ENCODE assay signal across 26 mouse cellular contexts in genomic region chr7:79647233-79647632, GRCm38 (mm10). TPM values are rescaled to one million over a fixed set of nuclear protein-coding genes. Genes with fewer than 3 reads are reported as not detected.
A peak's percentile ranks its signal among the peaks of the same experiment; 100 is the strongest.
DNase-seq lines count a peak whose midpoint lies in the region; ATAC-seq and TF ChIP-seq lines count a peak whose summit lies in the region.
"Had no signal": no experiment of that assay in that cellular context is flagged by ENCODE, and none has a peak within 500 bp of the region (broad histone marks: within the 10 kb centered on the region; RNA-seq: fewer than 3 reads in every experiment).

No protein-coding gene starts in this region.

- H3K4me1 ChIP-seq in embryonic facial prominence, embryonic 13.5 days = no peaks in the 10 kb centered on the region
- H3K4me1 ChIP-seq in embryonic facial prominence, embryonic 10.5 days = no peaks in the 10 kb centered on the region
- H3K4me1 ChIP-seq in heart, embryonic 10.5 days = no peaks in the 10 kb centered on the region
- 0 out of 2 replicates have a peak, but pooled peaks cover 3% of the 10 kb centered on the region for H3K4me1 ChIP-seq in kidney, embryonic 15.5 days
- H3K4me1 ChIP-seq in intestine, postnatal 0 days (replicated peaks; ENCODE audit: control insufficient read depth, insufficient read depth, low read length) = no peaks in the 10 kb centered on the region
- H3K4me1 ChIP-seq: forebrain, embryonic 15.5 days; hindbrain, embryonic 10.5 days; limb, embryonic 13.5 days; liver, embryonic 13.5 days; midbrain, embryonic 10.5 days; neural tube, embryonic 12.5 days had no signal

- no peaks in the 10 kb centered on the region for H3K27me3 ChIP-seq in embryonic facial prominence, embryonic 13.5 days
- H3K27me3 ChIP-seq in embryonic facial prominence, embryonic 10.5 days (replicated peaks; ENCODE audit: low read depth, poor library complexity, severe bottlenecking) = no peaks in the 10 kb centered on the region; the same call in 1 of the 2 replicates
- peaks cover 4% of the 10 kb centered on the region for H3K27me3 ChIP-seq in heart, embryonic 10.5 days (ENCODE audit: insufficient read depth, poor library complexity, severe bottlenecking)
- H3K27me3 ChIP-seq in kidney, embryonic 15.5 days = no peaks in the 10 kb centered on the region
- H3K27me3 ChIP-seq in intestine, postnatal 0 days (replicated peaks; ENCODE audit: control insufficient read depth, insufficient read depth, low read length) = no peaks in the 10 kb centered on the region; the same call in 1 of the 2 replicates
- H3K27me3 ChIP-seq: forebrain, embryonic 15.5 days; neural tube, embryonic 12.5 days had no signal

- H3K36me3 ChIP-seq in embryonic facial prominence, embryonic 13.5 days = no peaks in the 10 kb centered on the region
- no peaks in the 10 kb centered on the region for H3K36me3 ChIP-seq in embryonic facial prominence, embryonic 10.5 days (replicated peaks)
- H3K36me3 ChIP-seq in heart, embryonic 10.5 days = no peaks in the 10 kb centered on the region
- H3K36me3 ChIP-seq in kidney, embryonic 15.5 days = no peaks in the 10 kb centered on the region
- H3K36me3 ChIP-seq in intestine, postnatal 0 days (ENCODE audit: control insufficient read depth, insufficient read depth) = no peaks in the 10 kb centered on the region
- H3K36me3 ChIP-seq: forebrain, embryonic 15.5 days; hindbrain, embryonic 10.5 days; limb, embryonic 13.5 days; liver, embryonic 13.5 days; midbrain, embryonic 10.5 days; neural tube, embryonic 12.5 days had no signal

- no peak overlapping the region for H3K4me3 ChIP-seq in embryonic facial prominence, embryonic 13.5 days
- no peak overlapping the region for H3K4me3 ChIP-seq in embryonic facial prominence, embryonic 10.5 days
- no peak overlapping the region for H3K4me3 ChIP-seq in heart, embryonic 10.5 days
- H3K4me3 ChIP-seq in kidney, embryonic 15.5 days (replicated peaks) = no peak overlapping the region
- H3K4me3 ChIP-seq in intestine, postnatal 0 days (ENCODE audit: low read depth, low read length) = no peak overlapping the region
- H3K4me3 ChIP-seq: forebrain, embryonic 15.5 days; hindbrain, embryonic 10.5 days; limb, embryonic 13.5 days; liver, embryonic 13.5 days; midbrain, embryonic 10.5 days; neural tube, embryonic 12.5 days had no signal

- no peak overlapping the region for H3K9ac ChIP-seq in embryonic facial prominence, embryonic 13.5 days
- H3K9ac ChIP-seq in kidney, embryonic 15.5 days = no peak overlapping the region
- H3K9ac ChIP-seq in intestine, postnatal 0 days (ENCODE audit: low read depth, low read length) = no peak overlapping the region
- H3K9ac ChIP-seq: forebrain, embryonic 15.5 days; limb, embryonic 13.5 days; liver, embryonic 13.5 days; lung, embryonic 14.5 days; neural tube, embryonic 12.5 days had no signal

- peak; percentile 62; the same call in 1 of the 2 replicates for ATAC-seq in embryonic facial prominence, embryonic 13.5 days (ENCODE audit: insufficient number of reproducible peaks, insufficient read depth, low FRiP score, low TSS enrichment, low read depth)
- ATAC-seq in kidney, embryonic 15.5 days (replicated peaks; ENCODE audit: low FRiP score) = peak; percentile 87
- ATAC-seq in intestine, postnatal 0 days = no peak
- ATAC-seq: forebrain, embryonic 15.5 days; Patski had no signal

- no peak for DNase-seq in embryonic facial prominence, embryonic 10.5 days (ENCODE audit: low spot score)
- DNase-seq in heart, postnatal 14 days = peak; percentile 6 to 19
- DNase-seq in heart, embryonic 10.5 days (ENCODE audit: low spot score) = no peak
- peak; percentile 28 to 46 for DNase-seq in kidney, postnatal 4 days
- no peak for DNase-seq in adipocyte (ENCODE audit: low spot score)
- DNase-seq: adrenal gland, postnatal 14 days; cerebellum, adult 9-11 months; layer of hippocampus, postnatal 36 days; liver, embryonic 13.5 days; lung, embryonic 14.5 days; lung, postnatal 4 days; right cerebral cortex, postnatal 4 days; thymus, postnatal 25 days had no signal

- no peak overlapping the region for H3K4me2 ChIP-seq in embryonic facial prominence, embryonic 13.5 days
- H3K4me2 ChIP-seq in kidney, embryonic 15.5 days = no peak overlapping the region
- no peak overlapping the region for H3K4me2 ChIP-seq in intestine, postnatal 0 days (replicated peaks; ENCODE audit: low read depth)
- H3K4me2 ChIP-seq: forebrain, embryonic 15.5 days; limb, embryonic 13.5 days; liver, embryonic 13.5 days; lung, embryonic 14.5 days; neural tube, embryonic 12.5 days had no signal

- intact Hi-C loops in heart, postnatal 14 days (cut with DNase I) = no loop called here

- no peak for TF ChIP-seq CTCF in intestine, postnatal 0 days (IDR thresholded peaks at IDR 0.05; ENCODE audit: low read depth)

- H3K9me3 ChIP-seq in embryonic facial prominence, embryonic 13.5 days = no peaks in the 10 kb centered on the region
- no peaks in the 10 kb centered on the region for H3K9me3 ChIP-seq in embryonic facial prominence, embryonic 10.5 days
- H3K9me3 ChIP-seq in heart, embryonic 10.5 days = no peaks in the 10 kb centered on the region
- H3K9me3 ChIP-seq in kidney, embryonic 15.5 days (replicated peaks) = no peaks in the 10 kb centered on the region
- H3K9me3 ChIP-seq in intestine, postnatal 0 days (ENCODE audit: control insufficient read depth) = no peaks in the 10 kb centered on the region
- H3K9me3 ChIP-seq: forebrain, embryonic 15.5 days; hindbrain, embryonic 10.5 days; limb, embryonic 13.5 days; liver, embryonic 13.5 days; midbrain, embryonic 10.5 days; neural tube, embryonic 12.5 days had no signal

- WGBS in embryonic facial prominence, embryonic 13.5 days = 72% methylated on average over 3 of the region's 3 CpGs
- 88% methylated on average over 3 of the region's 3 CpGs for WGBS in embryonic facial prominence, embryonic 10.5 days
- 80% methylated on average over 3 of the region's 3 CpGs for WGBS in heart, embryonic 10.5 days
- 79% methylated on average over 3 of the region's 3 CpGs for WGBS in kidney, embryonic 15.5 days
- WGBS in intestine, postnatal 0 days = 92% methylated on average over 3 of the region's 3 CpGs

- H3K27ac ChIP-seq in embryonic facial prominence, embryonic 13.5 days = no peak overlapping the region
- no peak overlapping the region for H3K27ac ChIP-seq in embryonic facial prominence, embryonic 10.5 days (replicated peaks)
- no peak overlapping the region for H3K27ac ChIP-seq in heart, embryonic 10.5 days
- H3K27ac ChIP-seq in kidney, embryonic 15.5 days = peak overlapping the region; percentile 75
- no peak overlapping the region for H3K27ac ChIP-seq in intestine, postnatal 0 days (ENCODE audit: low read depth, low read length)
- H3K27ac ChIP-seq: forebrain, embryonic 15.5 days; hindbrain, embryonic 10.5 days; limb, embryonic 13.5 days; liver, embryonic 13.5 days; midbrain, embryonic 10.5 days; neural tube, embryonic 12.5 days; stomach, postnatal 0 days had no signal

RNA-seq across cellular contexts. Expression of gene Ticrr, which starts 12.8 kb away (rescaled TPM):
- 10.2 and 10.9 TPM in 2 replicates for polyA plus RNA-seq in embryonic facial prominence, embryonic 13.5 days (2015; fragmentation: Nextera tagmentation; extraction: Ambion mirVana)
- 16.4 and 16.5 TPM in 2 replicates for polyA plus RNA-seq in embryonic facial prominence, embryonic 10.5 days (2016; fragmentation: Nextera tagmentation; extraction: Ambion mirVana)
- 1 to 10 TPM in 1 of 2 experiments, under 1 TPM in 1; 0.29 to 1.2 TPM for total RNA-seq in heart, postnatal 14 days (2021)
- 9.2 and 15.5 TPM in 2 replicates for polyA plus RNA-seq in heart, embryonic 10.5 days (2016; fragmentation: Nextera tagmentation; extraction: Ambion mirVana)
- polyA plus RNA-seq in kidney, embryonic 15.5 days (2015; fragmentation: Nextera tagmentation; extraction: Ambion mirVana) = 11.2 and 11.6 TPM in 2 replicates
- 1.5 and 1.7 TPM in 2 replicates for polyA plus RNA-seq in intestine, postnatal 0 days (2015; fragmentation: Nextera tagmentation; extraction: Ambion mirVana)
- total RNA-seq: layer of hippocampus, adult 18-20 months had no signal

RNA-seq across cellular contexts. Expression of gene Rhcg, which starts 29.8 kb away (rescaled TPM):
- polyA plus RNA-seq in embryonic facial prominence, embryonic 13.5 days (2015; fragmentation: Nextera tagmentation; extraction: Ambion mirVana) = 0.15 and 0.48 TPM in 2 replicates
- polyA plus RNA-seq in embryonic facial prominence, embryonic 10.5 days (2016; fragmentation: Nextera tagmentation; extraction: Ambion mirVana) = 0.51 TPM in 1 of 2 replicates, not detected in the other
- not detected for total RNA-seq in heart, postnatal 14 days (2021)
- not detected in 2 replicates for polyA plus RNA-seq in heart, embryonic 10.5 days (2016; fragmentation: Nextera tagmentation; extraction: Ambion mirVana)
- 28.8 and 29.9 TPM in 2 replicates for polyA plus RNA-seq in kidney, embryonic 15.5 days (2015; fragmentation: Nextera tagmentation; extraction: Ambion mirVana)
- not detected in 2 replicates for polyA plus RNA-seq in intestine, postnatal 0 days (2015; fragmentation: Nextera tagmentation; extraction: Ambion mirVana)
- total RNA-seq: gastrocnemius, postnatal 4 days; monocyte, adult 5-6 weeks had no signal
- polyA plus RNA-seq: limb, embryonic 13.5 days; lung, embryonic 14.5 days had no signal

Comparison
In these comparisons a context has a peak if more than half of its experiments do, and no peak if none do; other contexts are left out.
1. DNase-seq: peak in heart, postnatal 14 days (2 of 2) and kidney, postnatal 4 days (2 of 2); none in embryonic facial prominence, embryonic 10.5 days (single experiment), heart, embryonic 10.5 days (single experiment) and adipocyte (single experiment).
2. RNA of gene Rhcg, which starts 29.8 kb away (polyA plus RNA-seq): 28.8 to 29.9 TPM in kidney, embryonic 15.5 days; 0.51 TPM in embryonic facial prominence, embryonic 10.5 days, 0.15 to 0.48 TPM in embryonic facial prominence, embryonic 13.5 days, not detected in heart, embryonic 10.5 days and not detected in intestine, postnatal 0 days; every median in the first group is over 10 times any median in the second.